Mouse (Mus musculus): Measurements from ENCODE around the gene Tmem14a. TPM values are rescaled to one million over a fixed set of nuclear protein-coding genes. Genes with fewer than 3 reads are reported as not detected.

The Tmem14a gene
- polyA plus RNA-seq, 1 experiment: 0.45 TPM

DNA sequence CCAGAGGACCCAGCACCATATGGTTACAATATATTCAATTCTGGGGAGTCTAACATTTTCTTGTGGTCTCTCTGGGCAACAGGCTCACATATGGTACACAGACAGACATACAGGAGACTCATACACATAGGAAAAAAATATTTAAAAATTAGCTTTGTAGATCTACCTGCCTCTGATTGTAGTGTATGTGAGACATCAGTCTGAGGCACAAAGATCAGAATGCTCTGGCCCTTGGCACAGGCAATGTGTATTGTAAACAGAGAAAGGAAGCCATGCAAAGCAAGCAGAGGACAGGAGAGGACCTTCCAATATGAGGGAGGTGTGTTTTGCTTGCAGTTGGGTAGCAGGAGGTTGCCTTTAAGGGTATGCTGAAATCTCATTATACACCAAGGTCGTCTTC, 14.1 kb downstream of the Tmem14a start:
- no peak for TF ChIP-seq GATA1 (IDR thresholded peaks at IDR 0.05; ENCODE audit: borderline replicate concordance, low read length)
- TF ChIP-seq FLI1 (IDR thresholded peaks at IDR 0.05; ENCODE audit: low read length): no peak
- H3K4me1 ChIP-seq: peaks cover 10% of the 10 kb centered on the region; the same call in 1 of the 2 replicates
- H3K27me3 ChIP-seq (replicated peaks): no peaks in the 10 kb centered on the region
- H3K36me3 ChIP-seq (replicated peaks; ENCODE audit: low read length): peaks cover 5% of the 10 kb centered on the region
- 0 out of 2 replicates have a peak, but pooled peaks cover 2% of the 10 kb centered on the region for H3K9me3 ChIP-seq
- no peak overlapping the region for H3K4me3 ChIP-seq (replicated peaks)

DNA sequence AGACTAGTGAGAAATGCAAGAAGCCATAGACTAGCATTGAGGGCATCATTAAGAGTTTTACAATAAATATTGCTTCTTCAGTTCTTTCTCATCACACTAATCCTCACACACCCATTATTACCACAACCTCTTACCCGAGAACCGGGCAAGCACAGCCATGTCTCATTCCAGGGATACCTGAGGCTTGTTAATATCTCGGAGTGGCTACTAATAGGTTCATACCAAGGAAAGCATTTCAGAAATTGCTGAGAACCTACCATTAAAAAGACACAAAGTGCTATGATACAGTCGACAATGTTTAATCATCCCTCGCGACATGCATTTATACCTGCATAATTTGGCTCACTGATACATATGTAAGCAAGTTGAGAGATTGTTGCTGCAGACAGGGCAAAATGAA, 17.0 kb downstream of the Tmem14a start:
- no peaks in the 10 kb centered on the region for H3K9me3 ChIP-seq
- no peaks in the 10 kb centered on the region for H3K27me3 ChIP-seq (replicated peaks)
- no peak overlapping the region for H3K4me3 ChIP-seq (replicated peaks)
- no peak for TF ChIP-seq GATA1 (IDR thresholded peaks at IDR 0.05; ENCODE audit: borderline replicate concordance, low read length)
- H3K4me1 ChIP-seq: peaks cover 10% of the 10 kb centered on the region
- H3K36me3 ChIP-seq (replicated peaks; ENCODE audit: low read length): no peaks in the 10 kb centered on the region

DNA sequence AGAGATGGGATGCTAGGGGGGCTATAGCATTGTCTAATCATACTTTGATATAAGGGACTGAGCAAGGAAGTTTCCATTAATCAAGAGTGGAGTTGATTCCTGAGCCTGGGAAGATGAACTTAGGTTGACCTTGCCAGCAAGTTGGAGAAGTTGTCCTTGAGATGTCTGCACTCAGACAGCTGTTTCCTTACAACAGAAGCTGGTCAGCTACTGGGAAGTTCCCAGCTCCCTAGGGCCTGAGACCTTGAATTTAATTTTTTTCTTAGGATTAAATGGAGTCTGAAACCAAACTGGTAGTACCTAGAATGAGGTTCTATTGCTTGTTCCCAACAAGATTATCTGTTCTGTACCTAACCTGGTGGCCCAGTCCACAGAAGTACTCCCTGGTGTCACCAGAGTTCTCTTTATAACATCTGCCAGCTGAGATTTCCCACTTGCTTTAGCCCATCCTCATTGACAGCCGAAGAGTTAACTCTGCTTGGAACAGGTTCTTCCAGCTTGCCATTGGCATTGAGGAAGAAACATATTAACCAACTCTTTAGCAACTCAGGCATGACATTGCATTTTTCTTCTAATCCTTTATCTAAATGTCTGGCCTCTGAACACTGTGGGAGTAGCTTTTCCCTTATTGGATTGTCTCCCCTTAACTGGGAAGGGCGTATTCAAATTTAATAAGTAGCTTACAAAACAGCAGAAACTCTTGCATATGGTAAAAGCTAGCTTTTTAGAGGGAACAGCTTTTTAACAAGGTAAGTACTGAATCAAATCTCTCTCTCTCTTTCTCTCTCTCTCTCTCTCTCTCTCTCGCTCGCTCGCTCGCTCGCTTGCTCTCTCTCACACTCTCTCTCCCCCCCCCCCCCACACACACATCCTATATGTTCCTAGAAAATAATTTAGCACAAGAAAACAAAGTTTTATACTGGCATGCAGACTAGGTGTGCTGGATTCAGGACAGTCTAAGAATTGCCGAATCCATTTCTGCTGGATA, 21.8 kb downstream of the Tmem14a start, which contains the start of gene Gsta3:
Gsta3 (plus strand) TSS at position 679 of the 988 bp plus-strand sequence.
- peaks cover 10% of the 10 kb centered on the region for H3K4me1 ChIP-seq
- H3K36me3 ChIP-seq (replicated peaks; ENCODE audit: low read length): no peaks in the 10 kb centered on the region
- TF ChIP-seq GATA1 (IDR thresholded peaks at IDR 0.05; ENCODE audit: borderline replicate concordance, low read length) (no peak), FLI1 (IDR thresholded peaks at IDR 0.05; ENCODE audit: low read length) (no peak)
- H3K27me3 ChIP-seq (replicated peaks): no peaks in the 10 kb centered on the region
- H3K9me3 ChIP-seq: no peaks in the 10 kb centered on the region
- no peak within 1 kb of the TSS for H3K4me3 ChIP-seq (replicated peaks)

DNA sequence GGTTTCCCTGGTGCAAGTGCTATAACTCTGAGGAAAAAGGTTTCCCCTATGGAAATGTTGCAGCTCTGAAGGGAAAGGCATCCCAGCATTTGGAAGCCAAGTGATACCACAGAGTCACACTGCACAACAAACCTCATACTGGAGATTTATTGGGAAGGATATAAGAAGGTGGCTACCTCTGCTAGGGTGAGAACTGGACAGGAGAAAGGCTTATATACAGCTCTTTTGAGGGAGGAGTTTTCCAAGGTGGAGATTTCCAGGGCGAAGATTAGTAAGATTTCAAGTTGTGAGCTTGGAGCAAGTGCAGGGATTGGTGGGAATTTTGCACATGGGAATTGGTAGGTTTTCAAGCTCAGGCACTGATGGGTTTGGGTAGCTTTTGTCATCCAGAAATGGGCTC, 22.7 kb downstream of the Tmem14a start:
- Histone ChIP-seq H3K36me3 (replicated peaks; ENCODE audit: low read length) (no peaks in the 10 kb centered on the region), H3K27me3 (replicated peaks) (no peaks in the 10 kb centered on the region), H3K4me1 (peaks cover 10% of the 10 kb centered on the region), H3K9me3 (no peaks in the 10 kb centered on the region), H3K4me3 (replicated peaks) (no peak overlapping the region)
- no peak for TF ChIP-seq GATA1 (IDR thresholded peaks at IDR 0.05; ENCODE audit: borderline replicate concordance, low read length)
- TF ChIP-seq FLI1 (IDR thresholded peaks at IDR 0.05; ENCODE audit: low read length): no peak

DNA sequence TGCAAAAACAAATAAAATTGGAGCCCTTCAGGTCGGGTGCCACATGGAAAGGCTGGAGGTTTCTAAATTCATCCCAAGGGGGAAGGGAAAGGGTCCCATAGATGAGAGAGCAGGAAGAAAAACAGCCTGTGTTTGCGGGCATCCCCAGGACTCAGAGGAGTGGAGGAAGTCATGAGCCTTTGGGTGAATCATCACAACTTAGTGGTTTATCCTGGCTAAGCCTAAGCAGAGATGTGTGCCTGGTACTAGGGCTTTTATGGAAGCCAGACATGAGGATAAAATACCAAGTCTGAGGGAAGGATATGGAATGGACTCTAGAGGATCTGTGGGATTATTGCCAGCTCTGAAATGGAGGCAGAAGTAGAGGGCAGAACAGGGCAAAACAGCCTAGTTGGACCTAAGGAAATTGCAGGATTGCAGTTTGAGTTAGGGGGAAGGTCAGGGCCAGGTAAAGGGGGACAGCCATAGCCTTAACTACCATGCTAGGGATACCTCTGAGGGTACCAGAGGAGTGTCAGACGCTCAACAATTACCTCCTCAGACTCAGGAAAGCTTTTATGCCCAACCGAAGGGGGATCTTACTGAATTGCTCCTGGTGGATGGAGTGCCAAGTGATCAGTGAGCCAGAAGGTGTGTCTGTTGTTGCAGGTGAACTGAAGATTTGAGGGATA, 26.1 kb downstream of the Tmem14a start:
- TF ChIP-seq FLI1 (IDR thresholded peaks at IDR 0.05; ENCODE audit: low read length) (no peak), GATA1 (IDR thresholded peaks at IDR 0.05; ENCODE audit: borderline replicate concordance, low read length) (no peak)
- H3K4me3 ChIP-seq (replicated peaks): no peak overlapping the region
- H3K9me3 ChIP-seq: no peaks in the 10 kb centered on the region
- H3K36me3 ChIP-seq (replicated peaks; ENCODE audit: low read length): no peaks in the 10 kb centered on the region
- H3K4me1 ChIP-seq: peaks cover 6% of the 10 kb centered on the region
- peaks cover 2% of the 10 kb centered on the region for H3K27me3 ChIP-seq (replicated peaks)

DNA sequence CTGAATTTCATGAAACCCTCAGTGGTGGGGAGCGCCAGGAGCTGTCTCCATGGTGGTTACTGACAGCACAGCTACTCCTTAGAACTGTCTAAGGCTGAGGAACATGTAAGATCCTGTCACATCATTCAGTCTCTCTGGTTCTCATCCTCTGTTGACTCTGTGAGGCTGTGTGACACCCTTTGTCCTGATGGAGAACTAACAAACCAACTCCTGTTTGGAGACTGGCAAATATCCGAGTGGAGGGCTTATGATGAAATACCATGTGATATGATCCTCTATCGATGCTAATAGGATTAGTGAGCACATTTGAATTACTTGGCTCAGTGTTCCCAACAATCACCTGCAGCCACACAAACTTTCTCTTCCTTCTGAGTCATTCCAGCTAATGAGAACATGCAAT, 27.8 kb downstream of the Tmem14a start:
- TF ChIP-seq FLI1 (IDR thresholded peaks at IDR 0.05; ENCODE audit: low read length): no peak
- TF ChIP-seq GATA1 (IDR thresholded peaks at IDR 0.05; ENCODE audit: borderline replicate concordance, low read length): no peak
- no peak overlapping the region for H3K4me3 ChIP-seq (replicated peaks)
- peaks cover 2% of the 10 kb centered on the region for H3K27me3 ChIP-seq (replicated peaks)
- no peaks in the 10 kb centered on the region for H3K9me3 ChIP-seq
- no peaks in the 10 kb centered on the region for H3K36me3 ChIP-seq (replicated peaks; ENCODE audit: low read length)
- no peaks in the 10 kb centered on the region for H3K4me1 ChIP-seq

DNA sequence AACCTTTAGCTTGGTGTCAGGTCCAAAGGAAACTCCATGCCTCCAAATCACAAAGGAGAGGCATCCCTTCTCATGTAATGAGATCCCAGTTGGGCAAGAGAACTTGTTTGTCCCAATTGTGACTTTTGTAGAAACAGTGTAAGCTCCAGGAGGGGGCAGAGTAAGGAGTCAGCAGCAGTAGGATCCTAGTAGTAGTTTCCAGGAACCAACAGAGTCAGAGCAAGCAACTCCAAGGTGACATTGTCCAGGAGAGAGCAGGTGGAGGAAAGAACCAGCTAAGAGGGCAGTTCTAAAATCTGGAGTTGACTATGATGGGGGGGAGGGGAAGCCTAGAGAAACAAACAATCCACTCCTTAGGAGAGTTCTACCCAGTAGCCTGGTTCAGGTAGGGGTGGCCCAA, 29.5 kb downstream of the Tmem14a start:
- Histone ChIP-seq H3K27me3 (replicated peaks) (peaks cover 2% of the 10 kb centered on the region), H3K4me1 (no peaks in the 10 kb centered on the region), H3K4me3 (replicated peaks) (no peak overlapping the region), H3K9me3 (no peaks in the 10 kb centered on the region), H3K36me3 (replicated peaks; ENCODE audit: low read length) (no peaks in the 10 kb centered on the region)
- no peak for TF ChIP-seq FLI1 (IDR thresholded peaks at IDR 0.05; ENCODE audit: low read length)
- TF ChIP-seq GATA1 (IDR thresholded peaks at IDR 0.05; ENCODE audit: borderline replicate concordance, low read length): no peak

DNA sequence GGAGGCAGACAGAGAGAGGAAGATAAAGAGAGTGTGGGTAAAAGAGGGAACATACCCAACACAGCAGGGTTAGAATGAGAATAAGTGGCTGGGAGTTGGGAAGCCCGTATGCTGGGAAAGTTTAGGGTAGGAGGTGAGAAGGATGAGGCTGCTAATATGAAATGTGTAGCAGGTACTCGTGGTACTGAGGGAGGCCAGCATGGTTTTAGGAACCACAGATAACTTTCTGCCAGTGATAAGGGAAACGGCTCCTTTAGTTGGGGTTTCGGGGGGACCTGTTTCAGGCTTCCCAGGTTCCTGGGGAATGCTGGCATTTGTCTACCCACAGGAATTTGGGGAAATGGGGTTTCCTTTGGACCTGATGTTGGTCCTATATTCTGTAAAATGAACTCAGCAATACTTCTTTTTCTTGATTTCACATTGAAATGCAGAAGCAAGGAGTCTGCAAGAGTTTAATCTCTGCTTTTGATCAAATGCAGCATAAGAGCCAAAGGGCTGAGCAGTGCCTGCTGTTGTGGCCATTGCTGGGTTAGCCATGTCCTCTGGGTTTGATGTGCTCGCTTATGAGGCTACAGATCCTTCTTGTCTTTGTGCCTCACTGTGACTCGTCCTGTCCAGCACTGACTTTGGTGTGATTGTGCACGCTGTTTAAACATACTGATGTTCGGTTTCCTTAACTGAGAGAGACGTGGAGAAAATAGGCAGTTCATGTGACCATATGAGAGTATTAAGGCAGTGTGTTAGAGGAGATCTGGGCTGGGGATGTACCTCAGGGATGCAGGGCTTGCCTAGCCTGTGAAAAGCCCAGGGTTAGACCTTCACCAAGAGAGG, 30.4 kb downstream of the Tmem14a start:
- H3K4me3 ChIP-seq (replicated peaks): no peak overlapping the region
- H3K27me3 ChIP-seq (replicated peaks): peaks cover 2% of the 10 kb centered on the region
- TF ChIP-seq GATA1 (IDR thresholded peaks at IDR 0.05; ENCODE audit: borderline replicate concordance, low read length) (no peak), FLI1 (IDR thresholded peaks at IDR 0.05; ENCODE audit: low read length) (no peak)
- H3K9me3 ChIP-seq: no peaks in the 10 kb centered on the region
- H3K36me3 ChIP-seq (replicated peaks; ENCODE audit: low read length): no peaks in the 10 kb centered on the region
- no peaks in the 10 kb centered on the region for H3K4me1 ChIP-seq

DNA sequence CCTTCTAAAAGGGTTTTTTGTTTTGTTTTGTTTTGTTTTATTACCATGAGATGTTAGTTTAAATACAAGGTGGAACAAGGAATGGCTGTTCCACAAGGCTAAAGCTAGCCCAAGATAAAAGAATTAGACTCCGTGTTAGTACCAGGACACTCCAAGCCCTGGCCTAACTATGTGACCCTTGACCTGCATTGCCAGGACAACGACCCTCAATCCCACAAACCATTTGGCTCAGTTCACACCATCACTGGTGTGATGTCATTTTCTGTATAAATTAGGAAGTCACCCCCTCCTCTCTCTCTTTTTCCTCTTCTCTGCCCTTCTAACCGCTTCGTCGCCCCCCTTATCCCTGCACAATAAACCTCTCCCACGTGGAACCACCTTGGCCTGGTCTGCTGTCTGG, 33.3 kb downstream of the Tmem14a start:
- TF ChIP-seq GATA1 (IDR thresholded peaks at IDR 0.05; ENCODE audit: borderline replicate concordance, low read length) (no peak), FLI1 (IDR thresholded peaks at IDR 0.05; ENCODE audit: low read length) (no peak)
- peaks cover 2% of the 10 kb centered on the region for H3K27me3 ChIP-seq (replicated peaks)
- H3K9me3 ChIP-seq: no peaks in the 10 kb centered on the region
- H3K4me3 ChIP-seq (replicated peaks): no peak overlapping the region
- no peaks in the 10 kb centered on the region for H3K36me3 ChIP-seq (replicated peaks; ENCODE audit: low read length)
- no peaks in the 10 kb centered on the region for H3K4me1 ChIP-seq
